Mouse (Mus musculus) ES-E14 (cell line): Measurements from ENCODE around the gene Gga3. TPM values are rescaled to one million over a fixed set of nuclear protein-coding genes. Genes with fewer than 3 reads are reported as not detected.
A peak's percentile ranks its signal among the peaks of the same experiment; 100 is the strongest.

Experiments used
- DNase-seq: peaks from one replicate; pipeline ENCODE4 v3.0.0-alpha.2; 2013; ENCODE audit warnings: low read depth, low spot score
- H3K27ac ChIP-seq: 2 replicates; pipeline ENCODE4 v1.5.1; 2012; ENCODE audit warnings: low read depth, mild to moderate bottlenecking, low read length, moderate library complexity, mixed read lengths; ENCODE audit not compliant: poor library complexity, insufficient read depth, severe bottlenecking
- H3K36me3 ChIP-seq: 2 replicates; pipeline ENCODE4 v1.6.1; 2012; ENCODE audit warnings: mild to moderate bottlenecking, low read length, moderate library complexity, mixed read lengths; ENCODE audit not compliant: control insufficient read depth, poor library complexity, insufficient read depth, severe bottlenecking
- H3K4me1 ChIP-seq, 2 experiments: fragments of 150-350 bp in 1 of 2; sonication (generic) in 1 of 2; 2 replicates each; pipeline ENCODE4 v1.6.1; 2012; ENCODE audit warnings: low read length in 2 of 2, mild to moderate bottlenecking in 1 of 2, mixed read lengths in 1 of 2; ENCODE audit not compliant: control insufficient read depth in 2 of 2, insufficient read depth in 2 of 2, poor library complexity in 1 of 2
- H3K4me3 ChIP-seq, 2 experiments: fragments of 150-350 bp in 1 of 2; sonication (generic) in 1 of 2; 2 replicates each; pipeline ENCODE4 v1.5.1; 2012; ENCODE audit warnings: low read length in 2 of 2, low read depth in 1 of 2, mild to moderate bottlenecking in 1 of 2, mixed read lengths in 1 of 2; ENCODE audit not compliant: insufficient read depth in 1 of 2, poor library complexity in 1 of 2, severe bottlenecking in 1 of 2
- H3K9ac ChIP-seq: 2 replicates; pipeline ENCODE4 v1.6.1; 2012; ENCODE audit warnings: low read depth, mild to moderate bottlenecking, low read length, mixed read lengths; ENCODE audit not compliant: poor library complexity, insufficient read depth, severe bottlenecking
- H3K9me3 ChIP-seq: fragments of 150-350 bp; sonication (generic); 2 replicates; pipeline ENCODE4 v1.6.1; 2012; ENCODE audit warnings: low read depth, mild to moderate bottlenecking, low read length; ENCODE audit not compliant: control insufficient read depth, insufficient read depth
- CHD2 ChIP-seq: IDR thresholded peaks from 2 replicates; pipeline ENCODE4 v1.6.1; 2014; ENCODE audit warnings: mild to moderate bottlenecking, low read depth, low read length, inconsistent platforms
- HCFC1 ChIP-seq: IDR thresholded peaks from 2 replicates; pipeline ENCODE4 v1.6.1; 2012; ENCODE audit warnings: low read length, inconsistent platforms, borderline replicate concordance; ENCODE audit not compliant: insufficient read depth
- MAFK ChIP-seq: IDR thresholded peaks from 2 replicates; pipeline ENCODE4 v1.6.1; 2014; ENCODE audit warnings: mild to moderate bottlenecking, low read depth, low read length, inconsistent platforms; ENCODE audit not compliant: insufficient read depth
- ZC3H11A ChIP-seq: IDR thresholded peaks from 2 replicates; pipeline ENCODE4 v1.6.1; 2012; ENCODE audit warnings: low read depth, mild to moderate bottlenecking, inconsistent platforms, low read length, borderline replicate concordance
- ZNF384 ChIP-seq: IDR thresholded peaks from 2 replicates; pipeline ENCODE4 v1.6.1; 2012; ENCODE audit warnings: low read depth, low read length, inconsistent platforms
- in situ Hi-C, 2 experiments: fragments of 600-800 bp; cut with MboI; formaldehyde crosslinking; loops; one replicate each; pipeline ENCODE4 v1.15.1; 2025; ENCODE audit warnings: low sequenced_read_pairs in 2 of 2, inconsistent platforms in 1 of 2; ENCODE audit not compliant: unreplicated experiment in 2 of 2
- total RNA-seq: library from RNA; depleted of rRNA; stranded (reverse); fragments of 300-350 nt; gene quantifications from 2 replicates; pipeline ENCODE4 v1.2.3, GENCODE M21; 2012

Gene Gga3
- total RNA-seq, 1 experiment = 31.7 TPM

DNA sequence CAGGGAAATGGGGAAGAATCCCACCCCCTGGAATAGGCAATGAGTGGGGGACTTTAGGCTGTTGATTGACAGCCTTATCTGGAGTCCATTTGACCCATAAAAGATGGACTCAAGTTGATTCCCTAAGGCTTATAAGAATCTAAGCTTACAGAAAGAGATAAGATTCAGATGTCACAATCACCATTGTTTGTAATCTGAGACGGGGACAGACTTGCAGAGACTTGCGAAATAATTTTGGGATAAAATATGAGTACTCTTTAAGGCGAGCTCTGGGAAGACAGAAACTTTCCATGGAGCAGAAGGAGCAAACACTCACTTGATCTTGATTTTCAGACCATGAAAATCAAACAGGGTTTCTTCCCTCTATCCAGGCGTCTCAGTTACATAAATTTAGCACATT, 60.3 kb downstream of the Gga3 start:
- no peaks in the 10 kb centered on the region for H3K36me3 ChIP-seq
- in situ Hi-C loops = no loop called here
- DNase-seq = no peak
- no peak overlapping the region for H3K4me3 ChIP-seq
- H3K9ac ChIP-seq = no peak overlapping the region
- H3K9me3 ChIP-seq = no peaks in the 10 kb centered on the region
- H3K27ac ChIP-seq = no peak overlapping the region
- TF ChIP-seq ZNF384 = no peak
- no peak for TF ChIP-seq CHD2
- no peak for TF ChIP-seq HCFC1
- no peak for TF ChIP-seq ZC3H11A
- TF ChIP-seq MAFK = no peak
- H3K4me1 ChIP-seq = no peaks in the 10 kb centered on the region

- Histone ChIP-seq H3K27ac (no peak overlapping the region), H3K4me3 (no peak overlapping the region), H3K9ac (no peak overlapping the region), H3K9me3 (no peaks in the 10 kb centered on the region), H3K36me3 (peaks cover 7% of the 10 kb centered on the region), H3K4me1 (peaks cover 2 to 3% of the 10 kb centered on the region in 2 experiments)
- in situ Hi-C loops = no loop called here
- no peak for TF ChIP-seq CHD2
- TF ChIP-seq HCFC1 = no peak
- TF ChIP-seq MAFK = no peak
- peak; percentile 77; the same call in 1 of the 2 replicates for TF ChIP-seq ZNF384
- no peak for TF ChIP-seq ZC3H11A
- no peak for DNase-seq
Observed at GRCm38 (mm10) chr11:115538045-115538444, 65.8 kb downstream of the Gga3 start.

- H3K4me1 ChIP-seq = peaks cover 3 to 6% of the 10 kb centered on the region in 2 experiments
- TF ChIP-seq HCFC1 (no peak), ZNF384 (peak; percentile 86), MAFK (no peak), CHD2 (no peak), ZC3H11A (no peak)
- H3K4me3 ChIP-seq = peak overlapping the region; percentile 53 to 68
- DNase-seq = no peak
- in situ Hi-C loops = no loop called here
- H3K9ac ChIP-seq = peak overlapping the region; percentile 85
- peak overlapping the region; percentile 99 for H3K27ac ChIP-seq
- peaks cover 14% of the 10 kb centered on the region for H3K36me3 ChIP-seq
- H3K9me3 ChIP-seq = no peaks in the 10 kb centered on the region
Observed at GRCm38 (mm10) chr11:115536856-115537568, 66.8 kb downstream of the Gga3 start.

- H3K36me3 ChIP-seq = peaks cover 22% of the 10 kb centered on the region
- H3K9ac ChIP-seq = peak within 1 kb of the TSS; percentile 99
- H3K9me3 ChIP-seq = no peaks in the 10 kb centered on the region
- peak within 1 kb of the TSS; percentile 84 to 99 for H3K4me3 ChIP-seq
- DNase-seq = peak; percentile 97
- peaks cover 3 to 6% of the 10 kb centered on the region in 2 experiments for H3K4me1 ChIP-seq
- in situ Hi-C loops = no loop called here
- peak within 1 kb of the TSS; percentile 99 for H3K27ac ChIP-seq
- TF ChIP-seq CHD2 (no peak), MAFK (no peak), ZNF384 (0 out of 2 replicates have a peak, but pooled peaks have one; percentile 24), ZC3H11A (no peak), HCFC1 (peak; percentile 66; the same call in 1 of the 2 replicates)
Observed at GRCm38 (mm10) chr11:115536038-115536681, 67.7 kb downstream of the Gga3 start, which contains the start of gene Sumo2. Gene Sumo2 (minus strand): TSS chr11:115536276.
